Mouse (Mus musculus): ENCODE measurements around the gene Kdm6b.

- TF ChIP-seq CTCF (IDR thresholded peaks at IDR 0.05; ENCODE audit: low read depth) (no peak), EP300 (IDR thresholded peaks at IDR 0.05; ENCODE audit: low read depth) (peak; percentile 49)
These were observed 3.0 kb downstream of the Kdm6b start for GRCm38 (mm10) chr11:69410310-69411072.

Data from liver, postnatal 0 days (tissue).